42 mouse cellular contexts compared by ENCODE assay signal in the genomic region with DNA sequence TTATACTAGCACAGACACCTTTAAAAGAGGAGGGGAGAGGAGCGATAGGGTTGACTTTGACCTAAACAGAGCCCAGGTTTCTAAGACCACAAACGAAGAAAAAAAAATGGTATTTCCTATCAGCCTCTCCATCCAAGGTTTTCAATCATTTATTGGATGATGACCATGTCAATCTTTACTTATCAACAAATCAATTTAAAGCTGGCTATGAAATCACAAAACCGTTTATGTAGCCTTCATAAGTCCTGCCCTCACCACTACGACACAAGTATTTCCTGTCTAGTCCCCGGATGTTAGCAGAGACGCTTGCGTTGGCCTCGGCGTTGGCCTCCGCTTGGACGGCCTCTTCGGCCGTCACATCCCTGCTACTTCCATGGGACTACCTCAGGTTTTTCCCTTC. TPM values are rescaled to one million over a fixed set of nuclear protein-coding genes. Genes with fewer than 3 reads are reported as not detected.
"Had no signal": no experiment of that assay in that cellular context is flagged by ENCODE, and none has a peak within 500 bp of the region (broad histone marks: within the 10 kb centered on the region; RNA-seq: fewer than 3 reads in every experiment).

Gene Gm6268, plus strand, starts transcription at position 301 of the 400 bp plus-strand sequence.

- H3K4me3 ChIP-seq: heart, embryonic 10.5 days; heart, embryonic 13.5 days; heart, embryonic 15.5 days; hindbrain, embryonic 10.5 days; hindbrain, embryonic 12.5 days; hindbrain, embryonic 13.5 days; hindbrain, embryonic 15.5 days; intestine, embryonic 15.5 days; kidney, embryonic 15.5 days; layer of hippocampus, adult 2 months had no signal

- H3K9ac ChIP-seq: heart, embryonic 13.5 days; heart, embryonic 15.5 days; hindbrain, embryonic 12.5 days; hindbrain, embryonic 13.5 days; hindbrain, embryonic 14.5 days; hindbrain, embryonic 15.5 days; intestine, embryonic 15.5 days; kidney, embryonic 15.5 days had no signal

- DNase-seq: heart, postnatal 10 days; heart, postnatal 14 days; heart, postnatal 36 days; heart, postnatal 4 days; kidney, adult 11 months; kidney, adult 18-20 months; kidney, adult 2 months; kidney, adult 8-10 months; kidney, adult 9 months; kidney, postnatal 10 days; kidney, postnatal 14 days; kidney, postnatal 25 days; kidney, postnatal 36 days; kidney, postnatal 4 days; layer of hippocampus, adult 9-11 months; layer of hippocampus, postnatal 36 days had no signal

- H3K4me1 ChIP-seq: heart, embryonic 10.5 days; heart, embryonic 13.5 days; heart, embryonic 15.5 days; hindbrain, embryonic 10.5 days; hindbrain, embryonic 12.5 days; hindbrain, embryonic 13.5 days; hindbrain, embryonic 15.5 days; intestine, embryonic 15.5 days; kidney, embryonic 15.5 days had no signal

- H3K4me2 ChIP-seq: heart, embryonic 11.5 days; heart, embryonic 13.5 days; heart, embryonic 15.5 days; hindbrain, embryonic 12.5 days; hindbrain, embryonic 13.5 days; hindbrain, embryonic 14.5 days; hindbrain, embryonic 15.5 days; intestine, embryonic 15.5 days; kidney, embryonic 15.5 days had no signal

- H3K27ac ChIP-seq: heart, embryonic 10.5 days; heart, embryonic 13.5 days; heart, embryonic 15.5 days; hindbrain, embryonic 10.5 days; hindbrain, embryonic 12.5 days; hindbrain, embryonic 13.5 days; hindbrain, embryonic 14.5 days; hindbrain, embryonic 15.5 days; hindbrain, postnatal 0 days; intestine, embryonic 15.5 days; kidney, embryonic 15.5 days; kidney, postnatal 0 days; layer of hippocampus, adult 2 months had no signal

- H3K9me3 ChIP-seq: heart, embryonic 10.5 days; heart, embryonic 13.5 days; heart, embryonic 15.5 days; hindbrain, embryonic 10.5 days; hindbrain, embryonic 12.5 days; hindbrain, embryonic 13.5 days; hindbrain, embryonic 15.5 days; intestine, embryonic 15.5 days; kidney, embryonic 15.5 days had no signal

- H3K27me3 ChIP-seq: heart, embryonic 13.5 days; heart, embryonic 15.5 days; hindbrain, embryonic 12.5 days; hindbrain, embryonic 13.5 days; hindbrain, embryonic 15.5 days; intestine, embryonic 15.5 days; kidney, embryonic 15.5 days had no signal

- H3K36me3 ChIP-seq: heart, embryonic 10.5 days; heart, embryonic 13.5 days; heart, embryonic 15.5 days; hindbrain, embryonic 10.5 days; hindbrain, embryonic 12.5 days; hindbrain, embryonic 13.5 days; hindbrain, embryonic 15.5 days; intestine, embryonic 15.5 days; kidney, embryonic 15.5 days had no signal

- ATAC-seq: hindbrain, embryonic 16.5 days; hindbrain, postnatal 0 days; inflammation-experienced regulatory T-cells, adult 6 months; intestine, embryonic 15.5 days; intestine, embryonic 16.5 days; intestine, postnatal 0 days had no signal

RNA-seq across cellular contexts. Expression of gene Gm6268, which starts in this region (rescaled TPM):
- polyA plus RNA-seq: heart, embryonic 10.5 days; heart, embryonic 11.5 days; heart, embryonic 13.5 days; heart, embryonic 14.5 days; heart, embryonic 15.5 days; heart, embryonic 16.5 days; heart, postnatal 0 days; hindbrain, embryonic 10.5 days; hindbrain, embryonic 11.5 days; hindbrain, embryonic 12.5 days; hindbrain, embryonic 13.5 days; hindbrain, embryonic 14.5 days; hindbrain, embryonic 15.5 days; hindbrain, embryonic 16.5 days; hindbrain, postnatal 0 days; inflammation-experienced regulatory T-cells, adult 6 months; intestine, embryonic 14.5 days; intestine, embryonic 15.5 days; intestine, embryonic 16.5 days; intestine, postnatal 0 days; kidney, adult 2 months; kidney, embryonic 14.5 days; kidney, embryonic 15.5 days; kidney, embryonic 16.5 days; kidney, postnatal 0 days; large intestine, adult 2 months had no signal
